Comparison of ENCODE assay signal across 10 mouse cellular contexts in genomic region chr1:134092368-134092767, GRCm38 (mm10). TPM values are rescaled to one million over a fixed set of nuclear protein-coding genes. Genes with fewer than 3 reads are reported as not detected.
DNase-seq lines count a peak whose midpoint lies in the region; ATAC-seq and TF ChIP-seq lines count a peak whose summit lies in the region.
"Had no signal": no experiment of that assay in that cellular context is flagged by ENCODE, and none has a peak within 500 bp of the region (broad histone marks: within the 10 kb centered on the region; RNA-seq: fewer than 3 reads in every experiment).

No protein-coding gene starts in this region.

- DNase-seq in lung, postnatal 0 days (ENCODE audit: low spot score) = no peak
- DNase-seq in lung, postnatal 10 days = no peak
- DNase-seq in forebrain, embryonic 10.5 days (ENCODE audit: extremely low spot score, low spot score) = no peak
- no peak for DNase-seq in adrenal gland, adult 18-20 months (ENCODE audit: low spot score in 2 of 2)
- DNase-seq in layer of hippocampus, adult 8-10 months (ENCODE audit: low spot score in 2 of 2) = no peak

- H3K4me2 ChIP-seq in lung, postnatal 0 days (replicated peaks; ENCODE audit: low read depth, low read length) = peak overlapping the region; percentile 66
- H3K4me2 ChIP-seq in limb, embryonic 12.5 days = peak overlapping the region; percentile 76

- ATAC-seq in lung, postnatal 0 days = no peak
- no peak for ATAC-seq in limb, embryonic 12.5 days (ENCODE audit: insufficient number of reproducible peaks, insufficient read depth, low FRiP score, low TSS enrichment, low read depth)
- no peak for ATAC-seq in activated CD4-positive, CD25-positive, alpha-beta regulatory T cell, adult 4 months

- H3K4me3 ChIP-seq in lung, postnatal 0 days (ENCODE audit: low read depth, low read length) = no peak overlapping the region
- H3K4me3 ChIP-seq in forebrain, embryonic 10.5 days = peak overlapping the region; percentile 57
- H3K4me3 ChIP-seq in limb, embryonic 12.5 days (replicated peaks) = peak overlapping the region; percentile 45
- peak overlapping the region; percentile 43; the same call in 1 of the 2 replicates for H3K4me3 ChIP-seq in small intestine, adult 2 months (ENCODE audit: low read depth, low read length)

- peaks cover 48% of the 10 kb centered on the region for H3K4me1 ChIP-seq in lung, postnatal 0 days (ENCODE audit: insufficient read depth, low read depth, low read length)
- H3K4me1 ChIP-seq in forebrain, embryonic 10.5 days = peaks cover 56% of the 10 kb centered on the region
- peaks cover 30% of the 10 kb centered on the region for H3K4me1 ChIP-seq in limb, embryonic 12.5 days (replicated peaks)
- peaks cover 48% of the 10 kb centered on the region for H3K4me1 ChIP-seq in small intestine, adult 2 months (ENCODE audit: control insufficient read depth, insufficient read depth, insufficient read length, low read length)

- TF ChIP-seq EP300 in lung, postnatal 0 days (IDR thresholded peaks at IDR 0.05) = no peak

- 16% methylated on average over 6 of the region's 6 CpGs for WGBS in lung, postnatal 0 days
- 38% methylated on average over 6 of the region's 6 CpGs for WGBS in forebrain, embryonic 10.5 days
- WGBS in limb, embryonic 12.5 days = 24% methylated on average over 6 of the region's 6 CpGs
- 28% methylated on average over 6 of the region's 6 CpGs for WGBS in small intestine, adult 2 months

- H3K27ac ChIP-seq in lung, postnatal 0 days (ENCODE audit: low read length) = peak overlapping the region; percentile 97
- peak overlapping the region; percentile 88 for H3K27ac ChIP-seq in forebrain, embryonic 10.5 days
- H3K27ac ChIP-seq in limb, embryonic 12.5 days = peak overlapping the region; percentile 83
- H3K27ac ChIP-seq in small intestine, adult 2 months (ENCODE audit: insufficient read depth, low read depth, low read length) = peak overlapping the region; percentile 85

- no peak for TF ChIP-seq CTCF in lung, postnatal 0 days (IDR thresholded peaks at IDR 0.05)
- no peak for TF ChIP-seq CTCF in small intestine, adult 2 months (IDR thresholded peaks at IDR 0.05; ENCODE audit: extremely low read depth, insufficient read length, insufficient replicate concordance, low read depth, low read length)

- no peaks in the 10 kb centered on the region for H3K9me3 ChIP-seq in lung, postnatal 0 days (ENCODE audit: low read length)
- no peaks in the 10 kb centered on the region for H3K9me3 ChIP-seq in forebrain, embryonic 10.5 days
- H3K9me3 ChIP-seq in limb, embryonic 12.5 days = no peaks in the 10 kb centered on the region

- no peaks in the 10 kb centered on the region for H3K36me3 ChIP-seq in lung, postnatal 0 days (ENCODE audit: insufficient read depth, low read length)
- no peaks in the 10 kb centered on the region for H3K36me3 ChIP-seq in forebrain, embryonic 10.5 days (replicated peaks)
- no peaks in the 10 kb centered on the region for H3K36me3 ChIP-seq in limb, embryonic 12.5 days
- H3K36me3 ChIP-seq in small intestine, adult 2 months (ENCODE audit: control insufficient read depth, insufficient read depth, low read length) = no peaks in the 10 kb centered on the region

- no peak overlapping the region; the same call in 1 of the 2 replicates for H3K9ac ChIP-seq in lung, postnatal 0 days (replicated peaks; ENCODE audit: low read depth)
- peak overlapping the region; percentile 59 for H3K9ac ChIP-seq in limb, embryonic 12.5 days (replicated peaks)

- no peaks in the 10 kb centered on the region for H3K27me3 ChIP-seq in lung, postnatal 0 days (replicated peaks; ENCODE audit: insufficient read depth, low read length)
- H3K27me3 ChIP-seq in forebrain, embryonic 10.5 days (ENCODE audit: poor library complexity, severe bottlenecking) = peaks cover 27% of the 10 kb centered on the region
- H3K27me3 ChIP-seq in limb, embryonic 12.5 days = no peaks in the 10 kb centered on the region
- no peaks in the 10 kb centered on the region for H3K27me3 ChIP-seq in small intestine, adult 2 months (ENCODE audit: control insufficient read depth, insufficient read depth, low read length)

- no peak for TF ChIP-seq POLR2A in small intestine, adult 2 months (IDR thresholded peaks at IDR 0.05; ENCODE audit: low read depth, low read length)

RNA-seq across cellular contexts. Expression of gene Btg2, which starts 13.4 kb away (rescaled TPM):
- polyA plus RNA-seq in lung, postnatal 0 days (2015; fragmentation: Nextera tagmentation; extraction: Ambion mirVana) = 177 and 184 TPM in 2 replicates
- polyA plus RNA-seq in forebrain, embryonic 10.5 days (2016; fragmentation: Nextera tagmentation; extraction: Ambion mirVana) = 64.6 and 68.6 TPM in 2 replicates
- 26.7 and 28.1 TPM in 2 replicates for polyA plus RNA-seq in limb, embryonic 12.5 days (2016; fragmentation: Nextera tagmentation; extraction: Ambion mirVana)
- polyA plus RNA-seq in small intestine, adult 2 months (2012; rRNA removed) = 18.0 and 73.7 TPM in 2 replicates
- total RNA-seq in adrenal gland, adult 18-20 months (2021) = 10 to 100 TPM; 23.1 to 32.7 TPM
- total RNA-seq in layer of hippocampus, adult 8-10 months (2022) = 10 to 100 TPM; 14.4 to 18.4 (median 17.3) TPM
- polyA plus RNA-seq in activated CD4-positive, CD25-positive, alpha-beta regulatory T cell, adult 4 months (2017; shearing (Covaris generic)) = 100 to 1,000 TPM; 174 to 181 TPM

RNA-seq across cellular contexts. Expression of gene Chit1, which starts 18.7 kb away (rescaled TPM):
- 0.29 TPM in 1 of 2 replicates, not detected in the other for polyA plus RNA-seq in lung, postnatal 0 days (2015; fragmentation: Nextera tagmentation; extraction: Ambion mirVana)
- polyA plus RNA-seq in forebrain, embryonic 10.5 days (2016; fragmentation: Nextera tagmentation; extraction: Ambion mirVana) = not detected in 2 replicates
- not detected in 2 replicates for polyA plus RNA-seq in limb, embryonic 12.5 days (2016; fragmentation: Nextera tagmentation; extraction: Ambion mirVana)
- 1.6 TPM in 1 of 2 replicates, not detected in the other for polyA plus RNA-seq in small intestine, adult 2 months (2012; rRNA removed)
- total RNA-seq in adrenal gland, adult 18-20 months (2021) = not detected
- under 1 TPM in 1 of 4 experiments, not detected in 3; 0.32 TPM for total RNA-seq in layer of hippocampus, adult 8-10 months (2022)
- not detected for polyA plus RNA-seq in activated CD4-positive, CD25-positive, alpha-beta regulatory T cell, adult 4 months (2017; shearing (Covaris generic))
- total RNA-seq: adrenal gland, adult 2 months; hematopoietic stem cell, adult 5-6 weeks had no signal

RNA-seq across cellular contexts. Expression of gene Fmod, which starts 55.3 kb away (rescaled TPM):
- 9.7 and 10.0 TPM in 2 replicates for polyA plus RNA-seq in lung, postnatal 0 days (2015; fragmentation: Nextera tagmentation; extraction: Ambion mirVana)
- 1.3 TPM in 2 replicates for polyA plus RNA-seq in forebrain, embryonic 10.5 days (2016; fragmentation: Nextera tagmentation; extraction: Ambion mirVana)
- polyA plus RNA-seq in limb, embryonic 12.5 days (2016; fragmentation: Nextera tagmentation; extraction: Ambion mirVana) = 12.6 and 14.8 TPM in 2 replicates
- 0.48 and 0.86 TPM in 2 replicates for polyA plus RNA-seq in small intestine, adult 2 months (2012; rRNA removed)
- 1 to 10 TPM; 6.7 to 9.6 TPM for total RNA-seq in adrenal gland, adult 18-20 months (2021)
- total RNA-seq in layer of hippocampus, adult 8-10 months (2022) = 10 to 100 TPM in 3 of 4 experiments, 1 to 10 TPM in 1; 8.4 to 11.4 (median 10.1) TPM
- not detected for polyA plus RNA-seq in activated CD4-positive, CD25-positive, alpha-beta regulatory T cell, adult 4 months (2017; shearing (Covaris generic))
- total RNA-seq: hematopoietic stem cell, adult 5-6 weeks had no signal
